Mouse (Mus musculus) brain, embryonic 18.5 days (tissue): Measurements from ENCODE around the gene Ubr4.

ENCODE experiments used
- DNase-seq: peaks from one replicate; pipeline ENCODE4 v3.0.0-alpha.2; 2012; ENCODE audit warnings: low read depth, low spot score

The Ubr4 gene

DNA sequence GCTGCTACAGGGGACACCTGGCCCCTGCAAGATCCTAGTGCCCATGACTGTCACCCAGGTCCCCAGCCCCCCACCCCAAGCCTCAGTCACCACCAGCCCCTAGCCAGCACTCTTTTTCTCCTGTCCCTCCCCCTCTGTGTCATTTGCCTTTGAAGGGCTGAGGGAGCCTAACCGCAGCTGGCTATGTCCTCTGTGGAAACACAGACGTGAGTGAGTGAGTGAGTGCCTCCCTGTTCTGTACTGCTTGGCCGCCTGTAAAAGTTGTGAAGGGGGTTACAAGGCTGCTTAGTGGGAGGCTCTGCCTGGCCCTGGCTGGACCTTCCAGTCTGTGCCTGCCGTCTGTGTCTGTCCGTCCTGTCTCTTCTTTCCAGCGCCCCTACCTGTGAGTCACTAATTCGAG lies 183.3 kb downstream of the Ubr4 start:
- no peak for DNase-seq

DNA sequence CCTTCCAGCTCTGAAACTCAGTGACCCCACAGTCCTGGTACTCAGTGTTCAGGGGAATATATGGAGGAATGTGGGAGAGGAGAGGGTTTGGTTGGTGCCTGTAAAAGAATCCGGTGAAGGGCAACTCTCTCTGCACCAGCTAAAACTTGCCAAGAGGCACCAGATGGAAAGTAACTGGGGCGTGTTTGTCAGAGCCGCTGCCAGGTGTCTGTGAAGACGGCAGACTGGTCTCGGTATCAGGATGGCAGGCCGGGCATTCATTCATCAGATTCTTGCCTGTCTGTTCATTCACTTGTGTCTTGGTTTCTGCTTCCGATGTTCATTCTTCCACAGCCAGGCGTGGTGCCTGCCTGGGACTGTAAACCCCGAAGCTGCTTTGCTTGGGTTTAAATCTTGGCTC lies 184.3 kb downstream of the Ubr4 start:
- no peak for DNase-seq
